Comparison of ENCODE assay signal across 20 mouse cellular contexts in genomic region chr19:32507526-32507925, GRCm38 (mm10). TPM values are rescaled to one million over a fixed set of nuclear protein-coding genes. Genes with fewer than 3 reads are reported as not detected.
DNase-seq lines count a peak whose midpoint lies in the region; ATAC-seq and TF ChIP-seq lines count a peak whose summit lies in the region.
"Had no signal": no experiment of that assay in that cellular context is flagged by ENCODE, and none has a peak within 500 bp of the region (broad histone marks: within the 10 kb centered on the region; RNA-seq: fewer than 3 reads in every experiment).

No protein-coding gene starts in this region.

- no peaks in the 10 kb centered on the region for H3K9me3 ChIP-seq in lung, embryonic 14.5 days (ENCODE audit: low read depth, low read length)
- peaks cover 5% of the 10 kb centered on the region; the same call in 1 of the 2 replicates for H3K9me3 ChIP-seq in lung, embryonic 16.5 days (ENCODE audit: control insufficient read depth, low read length)
- H3K9me3 ChIP-seq in stomach, embryonic 16.5 days (replicated peaks; ENCODE audit: control insufficient read depth, low read length) = peaks cover 4% of the 10 kb centered on the region; the same call in 1 of the 2 replicates
- H3K9me3 ChIP-seq: limb, embryonic 10.5 days; neural tube, embryonic 13.5 days had no signal

- peak; percentile 23 for DNase-seq in adrenal gland, adult 8-10 months
- no peak for DNase-seq in adrenal gland, adult 18-20 months (ENCODE audit: low spot score in 2 of 2)
- peak; percentile 37 for DNase-seq in lung, embryonic 14.5 days
- no peak for DNase-seq in lung, adult 2 months
- DNase-seq in layer of hippocampus, adult 9-11 months = no peak
- DNase-seq in thymus, postnatal 4 days = no peak
- DNase-seq: cerebellum, adult 9-11 months; gastrocnemius, postnatal 36 days; kidney, adult 9 months; kidney, postnatal 25 days; midbrain, embryonic 14.5 days; spleen, adult 18-20 months had no signal

- TF ChIP-seq CTCF in lung, embryonic 14.5 days (IDR thresholded peaks at IDR 0.05; ENCODE audit: low read depth) = no peak
- no peak for TF ChIP-seq CTCF in lung, adult 2 months (IDR thresholded peaks at IDR 0.05; ENCODE audit: insufficient read depth, low read length)

- H3K4me1 ChIP-seq in lung, embryonic 14.5 days (ENCODE audit: insufficient read depth) = no peaks in the 10 kb centered on the region
- no peaks in the 10 kb centered on the region for H3K4me1 ChIP-seq in lung, adult 2 months (ENCODE audit: control insufficient read depth, insufficient read depth, low read length)
- H3K4me1 ChIP-seq in lung, embryonic 16.5 days (replicated peaks; ENCODE audit: control insufficient read depth, insufficient read depth, low read length) = no peaks in the 10 kb centered on the region
- no peaks in the 10 kb centered on the region for H3K4me1 ChIP-seq in stomach, embryonic 16.5 days (ENCODE audit: control insufficient read depth, insufficient read depth, low read length)
- H3K4me1 ChIP-seq: neural tube, embryonic 13.5 days had no signal

- H3K27me3 ChIP-seq in lung, embryonic 14.5 days (ENCODE audit: insufficient read depth, low read length) = no peaks in the 10 kb centered on the region
- no peaks in the 10 kb centered on the region for H3K27me3 ChIP-seq in lung, embryonic 16.5 days (ENCODE audit: control insufficient read depth, insufficient read depth, low read depth, low read length)
- no peaks in the 10 kb centered on the region for H3K27me3 ChIP-seq in stomach, embryonic 16.5 days (ENCODE audit: control insufficient read depth, insufficient read depth, low read length)
- H3K27me3 ChIP-seq: embryonic facial prominence, embryonic 13.5 days; neural tube, embryonic 13.5 days had no signal

- no peak overlapping the region for H3K27ac ChIP-seq in lung, embryonic 14.5 days (ENCODE audit: low read depth)
- H3K27ac ChIP-seq in lung, embryonic 16.5 days (ENCODE audit: low read length) = no peak overlapping the region
- peak overlapping the region; percentile 27; the same call in 1 of the 2 replicates for H3K27ac ChIP-seq in stomach, embryonic 16.5 days (ENCODE audit: low read length)
- H3K27ac ChIP-seq: embryonic facial prominence, embryonic 13.5 days; limb, embryonic 10.5 days; liver, embryonic 14.5 days; neural tube, embryonic 13.5 days had no signal

- H3K9ac ChIP-seq in lung, embryonic 14.5 days = no peak overlapping the region
- no peak overlapping the region for H3K9ac ChIP-seq in lung, embryonic 16.5 days (ENCODE audit: low read length)
- no peak overlapping the region; the same call in 1 of the 2 replicates for H3K9ac ChIP-seq in stomach, embryonic 16.5 days (ENCODE audit: low read length)
- H3K9ac ChIP-seq: embryonic facial prominence, embryonic 13.5 days; liver, embryonic 14.5 days; neural tube, embryonic 13.5 days had no signal

- no peak; the same call in 1 of the 2 replicates for ATAC-seq in lung, embryonic 14.5 days (ENCODE audit: insufficient read depth)
- 0 out of 2 replicates have a peak, but pooled peaks have one; percentile 26 for ATAC-seq in lung, embryonic 16.5 days (ENCODE audit: low read depth)
- no peak for ATAC-seq in stomach, embryonic 16.5 days (ENCODE audit: insufficient read depth, low FRiP score)
- ATAC-seq: CD4-positive, CD25-positive, alpha-beta regulatory T cell, adult 4 months; forebrain, embryonic 14.5 days had no signal

- H3K4me2 ChIP-seq in lung, embryonic 14.5 days = no peak overlapping the region
- no peak overlapping the region for H3K4me2 ChIP-seq in lung, embryonic 16.5 days (ENCODE audit: low read depth, low read length)
- H3K4me2 ChIP-seq in stomach, embryonic 16.5 days (ENCODE audit: low read depth, low read length) = no peak overlapping the region
- H3K4me2 ChIP-seq: embryonic facial prominence, embryonic 13.5 days; neural tube, embryonic 13.5 days had no signal

- TF ChIP-seq POLR2A in lung, adult 2 months (IDR thresholded peaks at IDR 0.05; ENCODE audit: borderline replicate concordance, extremely low read depth, low read depth, low read length) = no peak

- H3K36me3 ChIP-seq in lung, embryonic 14.5 days (ENCODE audit: insufficient read depth) = peaks cover 26% of the 10 kb centered on the region
- peaks cover 8% of the 10 kb centered on the region for H3K36me3 ChIP-seq in lung, embryonic 16.5 days (ENCODE audit: control insufficient read depth, insufficient read depth, low read length)
- peaks cover 11% of the 10 kb centered on the region for H3K36me3 ChIP-seq in stomach, embryonic 16.5 days (ENCODE audit: control insufficient read depth, insufficient read depth, low read length)

- H3K4me3 ChIP-seq in lung, embryonic 14.5 days (ENCODE audit: low read depth, low read length) = no peak overlapping the region
- no peak overlapping the region for H3K4me3 ChIP-seq in lung, adult 2 months (replicated peaks; ENCODE audit: extremely low read depth, low read depth, low read length)
- no peak overlapping the region for H3K4me3 ChIP-seq in lung, embryonic 16.5 days (ENCODE audit: low read length)
- no peak overlapping the region for H3K4me3 ChIP-seq in stomach, embryonic 16.5 days (replicated peaks; ENCODE audit: low read length)
- H3K4me3 ChIP-seq: embryonic facial prominence, embryonic 13.5 days; limb, embryonic 10.5 days; neural tube, embryonic 13.5 days had no signal

- 77% methylated on average over 9 of the region's 9 CpGs for WGBS in lung, embryonic 14.5 days
- 77% methylated on average over 9 of the region's 9 CpGs for WGBS in lung, adult 2 months
- WGBS in lung, embryonic 16.5 days = 71% methylated on average over 9 of the region's 9 CpGs
- WGBS in stomach, embryonic 16.5 days = 87% methylated on average over 9 of the region's 9 CpGs

RNA-seq across cellular contexts. Expression of gene Minpp1, which starts 22.0 kb away (rescaled TPM):
- total RNA-seq in adrenal gland, adult 8-10 months (2022) = 10 to 100 TPM; 36.3 to 47.2 (median 39.0) TPM
- total RNA-seq in adrenal gland, adult 18-20 months (2021) = 10 to 100 TPM; 27.9 to 38.8 TPM
- polyA plus RNA-seq in lung, embryonic 14.5 days (2014; fragmentation: Nextera tagmentation; extraction: Ambion mirVana) = 67.6 and 68.6 TPM in 2 replicates
- polyA plus RNA-seq in lung, adult 2 months (2012; rRNA removed) = 29.1 and 50.1 TPM in 2 replicates
- 48.7 and 51.3 TPM in 2 replicates for polyA plus RNA-seq in lung, embryonic 16.5 days (2015; fragmentation: Nextera tagmentation; extraction: Ambion mirVana)
- polyA plus RNA-seq in stomach, embryonic 16.5 days (2015; fragmentation: Nextera tagmentation; extraction: Ambion mirVana) = 43.2 and 44.4 TPM in 2 replicates

RNA-seq across cellular contexts. Expression of gene Rpl9-ps6, which starts 41.1 kb away (rescaled TPM):
- total RNA-seq in adrenal gland, adult 8-10 months (2022) = 10 to 100 TPM; 44.4 to 58.7 (median 53.0) TPM
- total RNA-seq in adrenal gland, adult 18-20 months (2021) = 10 to 100 TPM; 57.3 to 98.9 TPM
- 133 and 163 TPM in 2 replicates for polyA plus RNA-seq in lung, embryonic 14.5 days (2014; fragmentation: Nextera tagmentation; extraction: Ambion mirVana)
- polyA plus RNA-seq in lung, adult 2 months (2012; rRNA removed) = 2.7 and 7.2 TPM in 2 replicates
- polyA plus RNA-seq in lung, embryonic 16.5 days (2015; fragmentation: Nextera tagmentation; extraction: Ambion mirVana) = 113 and 139 TPM in 2 replicates
- 106 and 175 TPM in 2 replicates for polyA plus RNA-seq in stomach, embryonic 16.5 days (2015; fragmentation: Nextera tagmentation; extraction: Ambion mirVana)

Comparison
In these comparisons a context has a peak if more than half of its experiments do, and no peak if none do; other contexts are left out.
1. DNase-seq: peak in adrenal gland, adult 8-10 months (single experiment) and lung, embryonic 14.5 days (single experiment); none in adrenal gland, adult 18-20 months (0 of 2), lung, adult 2 months (single experiment), layer of hippocampus, adult 9-11 months (single experiment) and thymus, postnatal 4 days (single experiment).
2. RNA of gene Rpl9-ps6, which starts 41.1 kb away (polyA plus RNA-seq): 133 to 163 TPM in lung, embryonic 14.5 days, 113 to 139 TPM in lung, embryonic 16.5 days and 106 to 175 TPM in stomach, embryonic 16.5 days; 2.7 to 7.2 TPM in lung, adult 2 months; every median in the first group is over 10 times any median in the second.